Mouse (Mus musculus): Measurements from ENCODE around the gene Ipp. TPM values are rescaled to one million over a fixed set of nuclear protein-coding genes. Genes with fewer than 3 reads are reported as not detected.
A peak's percentile ranks its signal among the peaks of the same experiment; 100 is the strongest.

Gene Ipp
- 13.1 and 13.2 TPM in 2 replicates for polyA plus RNA-seq (2015; fragmentation: Nextera tagmentation; extraction: Ambion mirVana)

DNA sequence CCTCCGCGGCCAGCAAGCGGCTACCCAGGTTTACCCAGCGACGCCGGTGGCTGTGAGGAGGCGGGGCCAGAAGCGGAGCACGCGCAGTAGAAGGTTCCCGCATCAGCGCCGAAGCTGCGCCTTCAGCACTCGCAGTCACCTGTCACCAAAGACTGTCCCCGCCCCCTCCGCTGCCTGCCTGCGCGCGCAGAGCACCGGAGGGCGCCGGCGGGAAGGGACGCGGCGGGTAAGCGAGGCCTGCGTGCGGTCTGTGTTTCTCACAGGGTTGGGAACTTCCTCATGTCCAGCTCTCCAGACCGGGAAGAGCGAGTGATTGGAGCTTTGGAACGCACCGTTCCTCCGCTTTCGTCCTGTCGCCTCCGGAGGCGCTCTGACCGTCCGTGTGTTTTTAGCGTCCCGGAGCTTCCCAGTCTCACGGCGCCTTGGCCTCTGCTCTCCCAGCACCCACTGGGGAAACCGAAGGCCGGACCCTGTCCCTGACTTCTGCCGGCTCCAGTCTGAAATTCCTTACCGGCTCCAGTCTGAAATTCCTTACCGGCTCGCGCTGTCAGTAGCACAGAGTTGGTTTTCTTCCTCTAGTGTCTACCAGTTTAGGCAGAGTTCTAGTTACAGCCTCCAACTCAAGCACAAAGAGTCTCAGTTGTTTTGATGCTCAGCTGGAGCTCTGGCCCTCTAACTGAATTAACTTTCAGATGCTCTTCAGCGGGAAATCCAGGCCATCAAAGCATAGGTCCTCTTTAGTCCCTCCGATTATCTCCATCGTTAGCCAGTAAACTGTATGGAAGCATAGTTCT is at the start of gene Ipp:
Ipp (plus strand) TSS at position 125 of the 794 bp plus-strand sequence.
- Histone ChIP-seq H3K4me2 (peak within 1 kb of the TSS; percentile 69), H3K27ac (peak within 1 kb of the TSS; percentile 91), H3K27me3 (no peaks in the 10 kb centered on the region), H3K36me3 (0 out of 2 replicates have a peak, but pooled peaks cover 3% of the 10 kb centered on the region), H3K9me3 (no peaks in the 10 kb centered on the region), H3K4me1 (0 out of 2 replicates have a peak, but pooled peaks cover 3% of the 10 kb centered on the region), H3K9ac (peak within 1 kb of the TSS; percentile 73), H3K4me3 (peak within 1 kb of the TSS; percentile 65)
- WGBS, result under 1% methylated on average over 55 of the region's 55 CpGs
- ATAC-seq (ENCODE audit: insufficient number of reproducible peaks, low FRiP score, low TSS enrichment, low read depth), result peak; percentile 98

DNA sequence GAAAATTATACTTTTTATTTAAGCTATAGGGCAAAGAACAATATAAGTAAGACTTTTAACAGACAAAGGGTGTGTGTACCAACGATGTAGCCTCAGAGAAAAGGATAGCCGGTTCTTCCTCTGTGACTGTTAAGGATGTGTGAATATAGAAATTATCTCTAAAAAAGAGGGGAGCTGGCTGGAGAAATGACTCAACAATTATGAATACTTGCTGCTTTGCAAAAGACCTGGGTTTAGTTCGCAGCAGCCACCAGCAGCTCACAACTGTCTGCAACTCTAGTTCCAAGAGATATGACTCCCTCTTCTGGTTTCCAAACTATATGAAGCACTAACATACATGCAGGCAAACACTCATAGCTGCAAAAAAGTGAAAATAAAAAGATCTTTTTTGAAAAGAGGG is 45.4 kb upstream of the Ipp start:
- no peaks in the 10 kb centered on the region for H3K27me3 ChIP-seq
- peaks cover 18% of the 10 kb centered on the region for H3K4me1 ChIP-seq
- 92% methylated on average over 3 of the region's 3 CpGs for WGBS
- no peak overlapping the region for H3K4me2 ChIP-seq
- no peak for ATAC-seq (ENCODE audit: insufficient number of reproducible peaks, low FRiP score, low TSS enrichment, low read depth)
- H3K9ac ChIP-seq, result no peak overlapping the region
- no peak overlapping the region for H3K4me3 ChIP-seq
- H3K9me3 ChIP-seq, result no peaks in the 10 kb centered on the region
- H3K27ac ChIP-seq, result no peak overlapping the region
- H3K36me3 ChIP-seq, result no peaks in the 10 kb centered on the region

DNA sequence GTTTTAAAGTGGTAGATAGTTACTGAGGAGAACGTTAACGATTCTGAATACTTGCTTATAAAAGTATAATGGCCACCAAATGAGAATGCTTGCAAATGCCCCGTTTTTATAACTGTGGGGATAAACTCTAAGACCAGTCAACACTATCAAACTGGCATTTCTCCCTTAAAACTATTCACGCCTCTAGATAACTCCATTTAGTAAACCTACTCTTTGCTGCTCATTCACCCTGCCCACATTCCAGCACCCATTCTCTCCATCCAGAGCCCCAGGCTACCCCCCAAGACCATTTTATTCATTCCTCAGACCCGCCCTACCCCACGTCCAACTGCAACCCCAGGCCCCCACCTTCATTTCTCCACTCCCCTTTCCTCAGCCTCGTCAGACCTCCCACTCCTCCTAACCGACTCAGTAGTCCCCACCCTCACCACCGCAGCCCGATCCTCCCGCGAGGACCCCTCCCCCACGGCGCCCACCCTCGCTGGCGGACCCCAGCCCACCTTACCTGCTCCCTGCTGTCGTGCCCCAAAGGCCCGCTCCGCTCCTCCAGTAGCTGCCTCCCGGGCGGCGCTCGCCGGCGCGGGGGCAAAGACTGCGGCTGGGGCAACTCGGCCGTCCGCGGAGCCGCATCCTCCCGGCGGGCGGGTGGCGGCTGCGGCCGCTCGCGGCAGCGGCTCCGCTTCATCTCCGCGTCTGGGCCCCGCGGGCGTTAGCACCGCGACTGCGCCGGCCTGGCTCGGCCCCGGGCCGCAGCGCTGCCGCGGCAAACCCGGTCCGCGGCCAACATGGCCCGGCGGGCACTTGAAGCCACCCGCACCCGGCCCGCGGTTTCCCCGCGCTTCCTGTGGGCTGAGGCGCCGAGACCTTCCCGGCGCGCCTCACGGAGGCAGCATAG is 43.9 kb upstream of the Ipp start:
- Histone ChIP-seq H3K36me3 (no peaks in the 10 kb centered on the region), H3K9ac (peak overlapping the region; percentile 85), H3K27me3 (no peaks in the 10 kb centered on the region), H3K4me1 (peaks cover 18% of the 10 kb centered on the region), H3K4me3 (peak overlapping the region; percentile 83), H3K4me2 (peak overlapping the region; percentile 57), H3K27ac (peak overlapping the region; percentile 91), H3K9me3 (no peaks in the 10 kb centered on the region)
- under 1% methylated on average over 61 of the region's 74 CpGs for WGBS
- ATAC-seq (ENCODE audit: insufficient number of reproducible peaks, low FRiP score, low TSS enrichment, low read depth), result peak; percentile 77

DNA sequence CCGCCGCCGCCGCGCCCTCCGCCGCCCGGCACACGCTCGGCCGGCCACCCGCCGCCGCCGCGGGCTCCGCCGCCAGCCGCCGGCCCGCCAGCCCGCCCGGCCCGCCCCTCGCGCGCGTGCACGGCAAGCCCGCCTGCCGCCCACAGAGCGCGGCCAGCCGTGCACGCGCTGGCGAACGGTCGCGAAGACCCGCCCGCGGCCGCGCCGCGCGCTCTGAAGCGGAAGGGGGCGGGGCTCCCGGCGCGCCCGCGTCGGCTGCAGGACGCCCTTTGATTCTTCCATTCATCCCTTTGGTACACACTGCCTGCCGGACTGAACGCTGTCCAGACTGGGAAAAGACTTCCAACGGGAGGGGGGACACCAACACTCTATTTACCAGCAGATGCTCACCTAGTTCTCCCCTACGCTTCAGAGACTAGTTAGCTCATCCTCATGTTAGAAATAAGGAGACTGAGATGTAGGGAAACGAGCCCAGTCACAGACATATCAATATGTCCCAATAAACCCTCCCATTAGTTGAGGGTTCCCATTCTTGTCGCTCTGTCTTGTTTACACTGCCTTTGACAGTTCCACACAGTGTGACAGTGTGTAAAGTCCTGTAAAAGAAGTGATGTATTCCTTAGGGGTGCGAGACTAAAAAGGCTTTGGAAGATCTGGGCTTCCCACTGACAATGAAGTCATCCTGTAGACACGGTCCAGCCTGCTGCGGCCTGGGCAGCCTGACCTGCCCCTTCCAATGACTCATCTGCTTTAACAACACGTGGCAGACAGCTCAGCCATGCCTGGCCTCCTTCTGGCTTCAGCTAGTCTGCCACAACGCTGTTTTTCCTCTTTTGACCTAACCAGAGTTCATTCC is 43.0 kb upstream of the Ipp start, which contains the start of gene Mast2:
Mast2 (minus strand) TSS at position 58 of the 856 bp plus-strand sequence.
- peak within 1 kb of the TSS; percentile 57 for H3K4me2 ChIP-seq
- no peaks in the 10 kb centered on the region for H3K9me3 ChIP-seq
- peak; percentile 84 for ATAC-seq (ENCODE audit: insufficient number of reproducible peaks, low FRiP score, low TSS enrichment, low read depth)
- H3K4me1 ChIP-seq, result peaks cover 18% of the 10 kb centered on the region
- no peaks in the 10 kb centered on the region for H3K27me3 ChIP-seq
- H3K36me3 ChIP-seq, result no peaks in the 10 kb centered on the region
- peak within 1 kb of the TSS; percentile 83 for H3K4me3 ChIP-seq
- H3K9ac ChIP-seq, result peak within 1 kb of the TSS; percentile 85
- 4% methylated on average over 59 of the region's 68 CpGs for WGBS
- H3K27ac ChIP-seq, result peak within 1 kb of the TSS; percentile 91

DNA sequence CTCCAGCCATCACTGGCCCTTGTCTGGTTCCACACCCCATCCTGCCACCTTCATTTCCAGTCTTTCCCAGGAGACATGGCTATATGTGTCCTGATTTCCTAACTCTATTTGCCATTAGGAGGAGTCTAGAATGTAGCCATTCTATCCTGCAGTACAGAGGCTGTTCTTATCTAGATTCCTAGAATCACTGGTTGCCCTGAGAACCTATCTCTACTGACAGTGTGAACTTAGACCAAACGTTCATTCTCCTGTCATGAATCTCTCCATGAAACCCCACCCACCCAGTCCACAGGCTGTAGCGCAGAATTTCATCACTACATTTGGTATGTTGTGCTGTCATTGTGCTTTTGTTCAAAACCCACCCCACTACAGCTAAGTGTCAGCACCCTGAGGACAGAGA is 26.0 kb upstream of the Ipp start:
- Histone ChIP-seq H3K9me3 (no peaks in the 10 kb centered on the region), H3K9ac (no peak overlapping the region), H3K27me3 (no peaks in the 10 kb centered on the region), H3K4me1 (peaks cover 5% of the 10 kb centered on the region), H3K36me3 (no peaks in the 10 kb centered on the region), H3K27ac (no peak overlapping the region), H3K4me3 (no peak overlapping the region), H3K4me2 (no peak overlapping the region)
- 62% methylated on average over 2 of the region's 2 CpGs for WGBS
- ATAC-seq (ENCODE audit: insufficient number of reproducible peaks, low FRiP score, low TSS enrichment, low read depth), result no peak

DNA sequence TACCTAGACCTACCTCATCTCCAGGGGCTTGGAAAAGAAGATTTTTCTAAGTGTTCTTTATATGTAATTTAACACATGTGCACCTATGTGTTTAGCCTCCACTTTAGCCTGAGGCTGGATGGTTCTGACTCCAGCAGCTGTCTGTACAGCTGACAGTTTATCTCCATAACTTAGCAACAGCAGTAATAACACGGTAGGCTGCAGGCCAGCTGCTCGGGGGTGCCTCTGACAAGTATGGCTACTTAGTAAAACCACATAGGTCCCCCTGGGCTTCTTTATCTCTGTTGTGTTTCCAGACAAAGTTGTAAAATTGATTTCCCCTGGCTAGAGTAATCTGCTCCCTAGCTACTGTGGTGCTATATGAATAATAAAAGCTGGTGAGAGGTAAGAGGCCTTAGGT is 23.9 kb upstream of the Ipp start:
- Histone ChIP-seq H3K36me3 (no peaks in the 10 kb centered on the region), H3K4me2 (no peak overlapping the region), H3K27ac (no peak overlapping the region), H3K9me3 (no peaks in the 10 kb centered on the region), H3K4me1 (peaks cover 5% of the 10 kb centered on the region), H3K27me3 (no peaks in the 10 kb centered on the region), H3K9ac (no peak overlapping the region), H3K4me3 (no peak overlapping the region)
- 2% methylated on average over 2 of the region's 2 CpGs for WGBS
- no peak for ATAC-seq (ENCODE audit: insufficient number of reproducible peaks, low FRiP score, low TSS enrichment, low read depth)

DNA sequence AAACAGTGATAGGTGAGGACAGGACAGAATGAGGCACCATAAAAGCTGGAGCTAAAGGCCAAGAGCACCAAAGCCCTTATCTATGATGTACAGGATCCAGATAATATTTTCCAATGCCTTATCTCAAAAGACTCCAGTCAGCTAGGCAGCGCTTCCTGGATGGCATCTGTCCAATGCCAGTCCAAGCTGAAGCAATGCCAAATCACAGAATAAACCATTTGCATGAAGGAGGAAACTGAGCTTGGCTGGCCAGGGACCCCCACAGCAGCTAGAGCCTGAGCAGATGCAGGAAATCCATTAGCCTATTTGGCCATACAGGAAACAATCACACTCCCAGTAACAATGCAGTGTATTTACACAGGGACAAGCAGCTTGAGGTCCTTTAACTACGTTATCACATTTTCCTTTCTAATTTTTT is 16.2 kb upstream of the Ipp start:
- Histone ChIP-seq H3K27ac (no peak overlapping the region), H3K9ac (no peak overlapping the region), H3K36me3 (no peaks in the 10 kb centered on the region), H3K4me2 (no peak overlapping the region), H3K27me3 (no peaks in the 10 kb centered on the region), H3K4me3 (no peak overlapping the region), H3K4me1 (0 out of 2 replicates have a peak, but pooled peaks cover 6% of the 10 kb centered on the region), H3K9me3 (no peaks in the 10 kb centered on the region)
- no peak for ATAC-seq (ENCODE audit: insufficient number of reproducible peaks, low FRiP score, low TSS enrichment, low read depth)
- WGBS, result 61% methylated on average over 2 of the region's 2 CpGs

DNA sequence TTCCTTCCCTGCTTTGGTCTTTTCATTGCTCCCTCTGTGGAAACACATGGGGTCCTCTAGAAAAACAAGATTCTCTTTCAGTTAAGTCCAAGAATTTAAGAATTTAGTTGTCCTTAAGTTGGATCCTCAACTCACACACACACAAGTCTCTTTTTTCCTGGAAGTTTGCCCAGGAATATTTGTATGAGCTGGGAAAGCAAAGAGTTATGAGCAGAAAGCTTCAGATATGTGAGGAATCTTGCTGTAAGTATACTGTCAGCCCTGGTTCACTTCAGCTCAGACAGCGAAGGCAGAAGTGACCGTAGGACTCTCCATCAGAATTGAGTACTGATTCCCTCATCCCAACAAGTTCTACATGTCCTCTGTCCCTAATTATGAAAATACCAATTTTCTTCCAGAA is 15.5 kb upstream of the Ipp start:
- H3K27ac ChIP-seq, result no peak overlapping the region
- H3K9me3 ChIP-seq, result no peaks in the 10 kb centered on the region
- H3K4me3 ChIP-seq, result no peak overlapping the region
- H3K36me3 ChIP-seq, result no peaks in the 10 kb centered on the region
- ATAC-seq (ENCODE audit: insufficient number of reproducible peaks, low FRiP score, low TSS enrichment, low read depth), result no peak
- H3K4me1 ChIP-seq, result 0 out of 2 replicates have a peak, but pooled peaks cover 6% of the 10 kb centered on the region
- H3K27me3 ChIP-seq, result no peaks in the 10 kb centered on the region
- no peak overlapping the region for H3K4me2 ChIP-seq
- 81% methylated on average over 2 of the region's 2 CpGs for WGBS
- no peak overlapping the region for H3K9ac ChIP-seq

DNA sequence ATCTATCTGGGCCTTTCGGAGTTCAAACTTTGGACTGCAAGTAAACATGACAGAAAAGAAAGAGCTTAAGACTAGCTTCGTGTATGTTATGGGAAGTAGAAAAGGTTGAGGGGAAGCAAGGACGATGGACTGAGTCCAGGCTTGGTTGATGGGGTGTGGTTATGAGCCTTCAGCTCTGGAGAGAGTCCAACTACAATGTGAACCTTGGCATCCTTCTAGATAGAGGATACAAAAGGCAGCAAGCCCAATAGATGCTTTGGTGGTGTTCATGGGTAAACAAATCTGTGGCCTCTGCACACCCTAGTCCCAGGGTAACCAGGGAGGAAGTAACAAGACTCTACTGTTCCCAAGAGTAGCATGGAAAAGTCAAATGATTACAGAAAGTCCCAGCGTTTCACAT is 14.9 kb upstream of the Ipp start:
- Histone ChIP-seq H3K4me2 (no peak overlapping the region), H3K36me3 (no peaks in the 10 kb centered on the region), H3K27ac (no peak overlapping the region), H3K9ac (no peak overlapping the region), H3K9me3 (no peaks in the 10 kb centered on the region), H3K4me3 (no peak overlapping the region), H3K27me3 (no peaks in the 10 kb centered on the region), H3K4me1 (0 out of 2 replicates have a peak, but pooled peaks cover 6% of the 10 kb centered on the region)
- ATAC-seq (ENCODE audit: insufficient number of reproducible peaks, low FRiP score, low TSS enrichment, low read depth), result no peak
- 73% methylated on average over 4 of the region's 4 CpGs for WGBS

DNA sequence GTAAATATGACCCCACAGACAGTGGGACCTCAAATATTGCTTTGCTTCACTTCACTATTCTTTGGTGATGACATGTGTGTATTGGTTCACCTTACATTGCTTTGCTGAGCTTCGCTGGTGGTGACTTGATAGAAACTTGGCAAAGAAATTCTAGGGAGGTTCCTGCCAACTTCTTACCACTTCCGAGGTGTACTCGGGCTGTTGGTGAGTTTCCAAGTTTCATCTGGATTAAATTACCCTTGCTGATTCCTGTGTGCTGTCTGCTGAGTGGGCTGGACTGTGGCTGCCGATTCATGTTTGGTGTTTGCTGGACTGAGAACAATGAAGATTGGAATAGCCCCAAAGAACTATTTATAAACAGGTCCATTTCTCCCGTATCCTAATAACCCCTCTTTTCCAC is 13.7 kb upstream of the Ipp start:
- no peaks in the 10 kb centered on the region for H3K36me3 ChIP-seq
- no peak overlapping the region for H3K9ac ChIP-seq
- no peak overlapping the region for H3K27ac ChIP-seq
- ATAC-seq (ENCODE audit: insufficient number of reproducible peaks, low FRiP score, low TSS enrichment, low read depth), result no peak
- H3K4me2 ChIP-seq, result no peak overlapping the region
- H3K27me3 ChIP-seq, result no peaks in the 10 kb centered on the region
- H3K9me3 ChIP-seq, result no peaks in the 10 kb centered on the region
- WGBS, result 56% methylated on average over 5 of the region's 5 CpGs
- H3K4me3 ChIP-seq, result no peak overlapping the region
- 0 out of 2 replicates have a peak, but pooled peaks cover 6% of the 10 kb centered on the region for H3K4me1 ChIP-seq

DNA sequence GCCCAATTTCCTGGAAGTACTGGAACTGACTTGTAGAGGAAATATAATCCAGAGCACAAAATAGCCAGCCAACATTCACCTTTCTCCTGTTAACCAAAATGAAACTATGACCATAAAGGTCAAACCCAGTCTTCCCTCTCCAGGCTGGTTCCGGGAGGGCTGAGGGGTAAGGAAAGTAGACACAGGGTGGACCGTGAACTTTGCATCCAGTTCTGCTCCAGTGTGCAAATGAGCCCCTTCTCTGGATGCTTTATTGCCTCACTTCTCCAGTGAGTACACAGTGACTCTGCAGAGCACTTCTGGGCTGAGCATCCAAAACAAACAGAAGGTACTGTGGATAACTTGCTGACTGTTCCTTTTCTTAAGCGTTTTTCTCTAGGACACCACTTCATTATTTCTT is 7.4 kb upstream of the Ipp start:
- H3K4me3 ChIP-seq, result no peak overlapping the region
- WGBS, result 73% methylated on average over 3 of the region's 3 CpGs
- H3K4me1 ChIP-seq, result no peaks in the 10 kb centered on the region
- H3K4me2 ChIP-seq, result no peak overlapping the region
- H3K27ac ChIP-seq, result no peak overlapping the region
- H3K36me3 ChIP-seq, result no peaks in the 10 kb centered on the region
- H3K27me3 ChIP-seq, result no peaks in the 10 kb centered on the region
- H3K9ac ChIP-seq, result no peak overlapping the region
- no peak for ATAC-seq (ENCODE audit: insufficient number of reproducible peaks, low FRiP score, low TSS enrichment, low read depth)
- H3K9me3 ChIP-seq, result no peaks in the 10 kb centered on the region

Data from limb, embryonic 15.5 days (tissue).